Mouse (Mus musculus) T-cell, adult 66 days (primary cell): ENCODE measurements around the gene Ndufb4. TPM values are rescaled to one million over a fixed set of nuclear protein-coding genes. Genes with fewer than 3 reads are reported as not detected.

Experiments
- total RNA-seq, 2 experiments: library from RNA; stranded (reverse); gene quantifications; 3 replicates in 1 of 2; 4 replicates in 1 of 2; pipeline ENCODE4 v1.2.4; 2023

The Ndufb4 gene
- 10 to 100 TPM; 47.5 to 52.5 TPM for total RNA-seq

DNA sequence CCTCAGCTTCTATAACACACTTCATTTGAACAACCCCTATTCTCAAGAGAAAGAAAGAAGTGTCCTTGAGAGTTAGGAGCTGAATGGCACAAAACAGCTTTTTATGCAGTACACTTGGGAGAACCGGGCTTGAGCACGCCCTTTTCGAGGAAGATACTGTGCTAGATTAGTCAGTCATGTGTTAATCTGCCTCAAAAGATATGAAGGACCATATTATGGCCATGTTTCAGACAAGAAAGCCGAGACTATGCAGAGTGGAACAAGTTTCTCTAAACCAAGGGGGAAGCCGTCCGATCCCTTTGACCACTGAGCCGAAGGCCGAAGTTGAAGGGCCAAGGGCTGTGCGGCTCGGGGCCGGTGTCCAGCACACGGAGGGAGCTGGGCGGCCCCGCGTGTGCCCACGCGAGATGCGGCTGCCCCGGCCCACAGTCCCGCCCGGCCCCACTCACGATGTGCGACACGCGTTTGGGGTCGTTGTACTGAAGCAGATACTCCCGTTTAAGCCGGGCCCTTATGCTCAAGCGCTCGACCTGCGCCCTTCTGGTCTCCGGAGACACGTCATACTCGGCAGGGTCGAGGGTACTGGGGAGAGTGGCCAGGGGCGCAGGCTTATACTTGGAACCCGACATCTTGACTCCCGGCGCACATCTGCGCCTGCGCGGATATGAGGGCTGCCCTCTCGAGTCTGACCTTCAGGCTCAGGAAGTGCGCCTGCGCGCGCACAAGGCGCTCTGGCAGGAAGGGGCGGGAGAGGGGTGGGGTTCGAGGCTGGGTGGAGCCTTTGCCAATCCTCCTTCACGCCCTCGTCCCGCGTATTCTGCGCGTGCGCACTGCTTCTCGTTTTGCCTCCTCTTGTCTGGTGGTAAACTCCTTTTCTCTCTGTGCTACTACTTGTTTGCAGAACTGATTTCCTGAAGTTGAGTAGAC, at the start of gene Ndufb4:
Ndufb4 (minus strand) TSS at position 723 of the 927 bp plus-strand sequence.

Other genes starting within 250 kb of the Ndufb4 start
- 10 to 100 TPM; 13.4 to 13.6 TPM for gene Gtf2e1, start 114.7 kb downstream of the Ndufb4 start, total RNA-seq
- gene Rabl3, start 114.6 kb downstream of the Ndufb4 start, total RNA-seq: 10 to 100 TPM in 1 of 2 experiments, 1 to 10 TPM in 1; 9.2 to 12.5 TPM
- not detected for gene Hgd, start 74.3 kb downstream of the Ndufb4 start, total RNA-seq
- under 1 TPM in 1 of 2 experiments, not detected in 1; 0.83 TPM for gene Fstl1, start 122.4 kb upstream of the Ndufb4 start, total RNA-seq
- gene Gm36028, start 206.7 kb upstream of the Ndufb4 start, total RNA-seq: not detected
- gene Lrrc58, start 213.9 kb upstream of the Ndufb4 start, total RNA-seq: 10 to 100 TPM; 36.9 to 37.0 TPM